Mouse (Mus musculus) heart, adult 2 months (tissue): ENCODE measurements at regions not wholly inside any gene's neighbourhood (a gene's known extent, or its start where the extent isn't known, plus 50 kb on each side); places are given as distances from the start of the nearest gene placed in this dataset.
A peak's percentile ranks its signal among the peaks of the same experiment; 100 is the strongest.

Experiments
- DNase-seq, 2 experiments: peaks; one replicate each; pipeline ENCODE4 v3.0.0; 2021
- H3K27ac ChIP-seq: fragments of 200-600 bp; 2 replicates; pipeline ENCODE4 v1.8.1; 2022
- H3K27me3 ChIP-seq: fragments of 200-500 bp; 2 replicates; pipeline ENCODE4 v1.6.1; 2012; ENCODE audit warnings: mild to moderate bottlenecking, low read length, inconsistent platforms, mixed read lengths; ENCODE audit not compliant: control insufficient read depth, insufficient read depth
- H3K36me3 ChIP-seq: fragments of 200-500 bp; 2 replicates; pipeline ENCODE4 v1.6.1; 2012; ENCODE audit warnings: low read length, inconsistent platforms; ENCODE audit not compliant: control insufficient read depth, insufficient read depth
- H3K4me1 ChIP-seq: fragments of 200-500 bp; 2 replicates; pipeline ENCODE4 v1.6.1; 2011; ENCODE audit warnings: low read length; ENCODE audit not compliant: control insufficient read depth, insufficient read depth
- H3K4me3 ChIP-seq: fragments of 200-600 bp; 2 replicates; pipeline ENCODE4 v1.8.1; 2022
- H3K79me2 ChIP-seq: fragments of 200-500 bp; replicated peaks from 2 replicates; pipeline ENCODE4 v1.6.1; 2012; ENCODE audit warnings: mild to moderate bottlenecking, inconsistent platforms, low read length, moderate library complexity, mixed read lengths; ENCODE audit not compliant: control insufficient read depth, insufficient read depth
- H3K9ac ChIP-seq: fragments of 200-500 bp; 2 replicates; pipeline ENCODE4 v1.6.1; 2012; ENCODE audit warnings: low read depth, mild to moderate bottlenecking, control low read depth, inconsistent platforms, low read length, mixed read lengths
- CTCF ChIP-seq: fragments of 200-600 bp; IDR thresholded peaks from 2 replicates; pipeline ENCODE4 v1.8.1; 2022; ENCODE audit warnings: antibody characterized with exemption, mild to moderate bottlenecking, moderate library complexity
- EP300 ChIP-seq: fragments of 200-500 bp; IDR thresholded peaks from 2 replicates; pipeline ENCODE4 v1.6.1; 2011; ENCODE audit warnings: low read depth, low read length, control low read depth; ENCODE audit not compliant: insufficient read depth
- POLR2A ChIP-seq: fragments of 200-500 bp; IDR thresholded peaks from 2 replicates; pipeline ENCODE4 v1.6.1; 2011; ENCODE audit warnings: mild to moderate bottlenecking, low read depth, low read length, control low read depth; ENCODE audit not compliant: insufficient read depth
- WGBS: fragments of 180-500 bp; shearing (Covaris S2); methylation state at CpG from one replicate; pipeline ENCODE4 v1.1.7; 2018; 5-methylcytosine and 5-hydroxymethylcytosine counted together
- intact Hi-C: fragments of 180-260 bp; cut with DNase I; formaldehyde crosslinking; loops from one replicate; pipeline ENCODE4 v1.15.1; 2025

DNA sequence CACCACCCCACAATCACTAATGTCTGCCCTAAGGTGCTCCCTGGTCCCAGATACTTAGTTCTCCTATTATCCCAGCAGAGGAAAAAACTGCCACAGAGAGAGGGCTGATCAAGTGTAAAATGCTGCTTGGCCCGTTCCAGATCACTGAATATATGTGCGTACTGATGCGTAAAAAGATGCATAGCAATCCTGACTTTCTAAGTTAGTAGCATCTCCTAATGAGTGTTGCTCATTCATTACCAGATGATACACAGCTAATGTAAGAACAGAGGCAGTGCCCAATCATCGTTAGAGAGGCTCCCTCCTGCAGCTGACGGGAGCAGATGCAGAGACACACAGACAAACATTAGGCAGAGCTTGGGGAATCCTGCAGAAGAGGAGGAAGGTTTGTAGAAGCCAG, 177.6 kb upstream of the Tcf21 start:
- TF ChIP-seq EP300 (no peak), POLR2A (no peak)
- WGBS: 94% methylated on average over 5 of the region's 5 CpGs
- Histone ChIP-seq H3K36me3 (no peaks in the 10 kb centered on the region), H3K27me3 (no peaks in the 10 kb centered on the region), H3K9ac (no peak overlapping the region), H3K79me2 (no peaks in the 10 kb centered on the region), H3K4me1 (no peaks in the 10 kb centered on the region), H3K4me3 (no peak overlapping the region), H3K27ac (no peak overlapping the region)
- intact Hi-C loops: no loop called here
- no peak for DNase-seq

DNA sequence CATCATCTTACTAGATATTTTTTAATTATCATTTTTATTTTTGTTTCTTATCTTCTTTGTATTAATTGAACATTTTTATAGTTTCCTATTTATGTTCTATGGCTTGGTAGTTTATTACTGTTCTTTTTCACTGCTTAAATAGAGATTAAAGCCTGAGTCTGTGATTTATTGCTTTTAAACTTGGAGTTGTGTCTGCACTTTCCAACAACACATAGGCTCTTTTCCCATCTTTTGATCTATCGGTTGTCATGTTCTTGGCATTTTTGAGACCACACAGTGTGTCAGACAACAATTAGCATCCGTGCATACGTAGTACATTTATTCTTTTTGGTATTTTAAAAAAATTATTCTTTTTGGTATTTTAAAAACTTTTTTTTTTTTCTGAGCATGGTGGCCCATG, 173.2 kb upstream of the Tcf21 start:
- Histone ChIP-seq H3K4me3 (no peak overlapping the region), H3K9ac (no peak overlapping the region), H3K79me2 (no peaks in the 10 kb centered on the region), H3K4me1 (no peaks in the 10 kb centered on the region), H3K27me3 (no peaks in the 10 kb centered on the region), H3K36me3 (no peaks in the 10 kb centered on the region), H3K27ac (no peak overlapping the region)
- 84% methylated on average over 3 of the region's 3 CpGs for WGBS
- no peak for TF ChIP-seq EP300
- no peak for TF ChIP-seq CTCF
- no peak for TF ChIP-seq POLR2A
- intact Hi-C loops: no loop called here
- no peak for DNase-seq

DNA sequence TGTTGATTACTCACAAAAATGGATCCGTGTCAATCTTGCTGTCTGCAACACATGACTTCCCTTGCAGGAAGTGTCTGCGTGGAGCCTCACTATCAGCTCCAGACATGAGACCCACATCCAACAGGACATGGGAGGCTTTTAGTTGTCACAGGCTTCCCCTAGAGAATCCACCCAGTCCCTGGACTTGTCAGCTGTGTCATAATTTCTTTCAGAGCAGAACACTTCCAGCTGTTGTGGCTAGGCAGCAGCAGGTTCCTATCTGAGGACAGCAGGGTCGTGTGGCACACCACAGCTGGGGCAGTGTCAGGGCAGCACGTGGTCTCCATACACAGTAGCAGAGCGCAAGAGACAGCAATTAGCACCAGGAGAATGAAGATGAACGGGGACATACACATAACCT, 161.8 kb upstream of the Tcf21 start:
- Histone ChIP-seq H3K9ac (no peak overlapping the region), H3K27me3 (no peaks in the 10 kb centered on the region), H3K36me3 (no peaks in the 10 kb centered on the region), H3K4me3 (no peak overlapping the region), H3K79me2 (no peaks in the 10 kb centered on the region), H3K4me1 (peaks cover 1% of the 10 kb centered on the region), H3K27ac (no peak overlapping the region)
- WGBS: 33% methylated on average over 6 of the region's 6 CpGs
- intact Hi-C loops: no loop called here
- TF ChIP-seq CTCF: no peak
- no peak for TF ChIP-seq POLR2A
- no peak for TF ChIP-seq EP300
- peak in 1 of 2 experiments; percentile 26 for DNase-seq

DNA sequence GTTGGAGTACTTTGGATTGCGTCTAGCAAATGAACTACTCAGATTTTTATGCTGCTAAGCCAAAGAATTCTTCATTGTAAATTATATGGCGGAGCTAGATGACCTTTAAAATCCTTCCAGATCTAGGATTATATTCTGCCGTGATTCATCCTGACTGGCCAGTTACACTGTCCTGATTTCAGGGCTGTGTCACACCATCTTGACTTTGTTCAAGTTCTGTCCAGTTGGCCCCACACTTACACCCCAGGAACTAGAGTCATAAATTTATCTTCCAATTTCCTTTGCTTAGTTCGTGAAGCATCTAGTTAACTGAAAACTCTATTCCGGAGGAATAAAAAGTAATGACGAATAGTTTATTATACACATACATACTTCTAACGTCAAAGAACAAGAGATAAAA, 158.5 kb upstream of the Tcf21 start:
- peaks cover 1% of the 10 kb centered on the region for H3K4me1 ChIP-seq
- H3K27ac ChIP-seq: no peak overlapping the region
- no peak overlapping the region for H3K9ac ChIP-seq
- H3K4me3 ChIP-seq: no peak overlapping the region
- TF ChIP-seq CTCF (no peak), POLR2A (no peak), EP300 (no peak)
- H3K27me3 ChIP-seq: no peaks in the 10 kb centered on the region
- no peaks in the 10 kb centered on the region for H3K36me3 ChIP-seq
- no peaks in the 10 kb centered on the region for H3K79me2 ChIP-seq
- DNase-seq: no peak
- WGBS: 76% methylated on average over 7 of the region's 7 CpGs
- intact Hi-C loops: no loop called here

DNA sequence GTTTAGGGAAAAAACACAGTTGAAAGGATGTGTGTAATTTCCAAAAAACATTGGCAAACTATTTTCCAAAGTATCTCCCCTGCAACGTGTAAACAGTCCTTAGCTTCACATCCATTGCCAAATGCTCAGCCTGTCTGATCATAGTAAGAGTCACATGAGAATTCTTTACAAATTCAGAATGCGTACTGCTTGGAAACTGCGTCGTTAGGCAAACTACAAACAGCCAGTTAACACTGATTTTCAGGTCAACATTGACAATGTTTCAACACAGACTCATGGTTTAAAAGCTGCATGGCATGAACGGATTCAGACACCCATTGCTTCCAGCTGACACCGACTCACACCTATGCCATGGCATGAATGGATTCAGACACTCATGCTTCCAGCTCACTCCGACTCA, 137.0 kb upstream of the Tcf21 start:
- intact Hi-C loops: no loop called here
- 76% methylated on average over 7 of the region's 7 CpGs for WGBS
- Histone ChIP-seq H3K4me1 (no peaks in the 10 kb centered on the region), H3K4me3 (no peak overlapping the region), H3K9ac (no peak overlapping the region), H3K27ac (no peak overlapping the region), H3K27me3 (no peaks in the 10 kb centered on the region), H3K79me2 (no peaks in the 10 kb centered on the region), H3K36me3 (no peaks in the 10 kb centered on the region)
- no peak for DNase-seq
- TF ChIP-seq EP300 (no peak), CTCF (no peak), POLR2A (no peak)

DNA sequence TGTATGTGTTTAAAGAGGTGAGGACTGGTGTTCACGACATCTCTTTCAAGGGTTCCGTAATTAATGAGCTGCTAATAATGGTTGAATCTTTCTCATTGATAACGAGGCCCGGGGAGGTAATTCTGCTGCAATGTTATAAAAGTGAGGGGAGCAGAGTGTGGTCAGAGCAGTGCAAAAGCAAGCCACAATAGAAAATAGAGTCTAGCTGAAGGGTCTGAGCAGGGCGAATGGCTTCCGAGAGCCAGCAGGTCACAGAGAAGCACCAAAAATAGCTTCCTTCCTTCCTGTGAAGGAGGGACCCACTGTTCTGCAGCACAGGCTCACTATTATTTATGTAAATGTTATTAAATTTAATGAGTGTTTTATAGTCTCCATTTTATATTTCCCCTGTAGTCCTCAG, 133.3 kb upstream of the Tcf21 start:
- Histone ChIP-seq H3K9ac (no peak overlapping the region), H3K4me3 (no peak overlapping the region), H3K36me3 (no peaks in the 10 kb centered on the region), H3K27ac (no peak overlapping the region), H3K79me2 (no peaks in the 10 kb centered on the region), H3K27me3 (no peaks in the 10 kb centered on the region), H3K4me1 (no peaks in the 10 kb centered on the region)
- no peak for DNase-seq
- intact Hi-C loops: no loop called here
- TF ChIP-seq EP300: no peak
- TF ChIP-seq CTCF: no peak
- no peak for TF ChIP-seq POLR2A
- WGBS: 58% methylated on average over 6 of the region's 6 CpGs
